ENCODE assay signal across 8 mouse cellular contexts in the genomic region with DNA sequence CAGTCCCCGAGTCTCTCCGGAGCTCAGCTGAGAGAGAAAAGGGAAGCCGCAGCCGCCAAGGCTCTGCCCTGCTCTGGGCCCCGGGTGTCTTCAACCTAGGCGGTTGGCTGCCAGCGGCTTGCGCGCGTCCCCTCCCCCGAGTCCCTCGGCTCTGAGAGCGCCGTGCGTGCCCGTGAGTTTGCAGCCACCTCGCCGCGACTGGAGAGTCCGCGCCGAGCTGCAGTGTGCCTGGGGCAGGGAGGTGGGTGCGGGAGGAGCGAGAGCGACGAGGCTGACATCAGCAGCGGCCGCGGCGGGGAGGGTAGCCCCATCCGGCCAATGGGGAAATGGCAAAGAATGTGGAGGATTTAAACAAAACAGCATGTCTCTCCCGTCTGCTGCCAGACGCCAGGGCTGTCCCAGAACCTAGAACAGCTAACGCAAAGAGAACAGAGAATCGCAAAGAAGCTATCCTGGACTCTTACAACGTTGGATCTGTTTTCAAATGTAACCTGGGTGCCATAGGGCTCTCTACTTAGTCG. TPM values are rescaled to one million over a fixed set of nuclear protein-coding genes. Genes with fewer than 3 reads are reported as not detected.
A peak's percentile ranks its signal among the peaks of the same experiment; 100 is the strongest.
DNase-seq lines count a peak whose midpoint lies in the region; ATAC-seq lines count a peak whose summit lies in the region.

TSS of gene Pitpnc1 (minus strand) at position 179 of the 521 bp plus-strand sequence.

- H3K36me3 ChIP-seq in intestine, embryonic 14.5 days (ENCODE audit: control insufficient read depth, insufficient read depth, low read length): no peaks in the 10 kb centered on the region

- peak within 1 kb of the TSS; percentile 90 for H3K4me3 ChIP-seq in intestine, embryonic 14.5 days (ENCODE audit: low read depth, low read length)

- H3K27ac ChIP-seq in intestine, embryonic 14.5 days (ENCODE audit: low read depth): peak within 1 kb of the TSS; percentile 87

- H3K9ac ChIP-seq in intestine, embryonic 14.5 days (ENCODE audit: low read length): peak within 1 kb of the TSS; percentile 84

- H3K4me1 ChIP-seq in intestine, embryonic 14.5 days (replicated peaks; ENCODE audit: control insufficient read depth, insufficient read depth, low read length): peaks cover 16% of the 10 kb centered on the region

- peak within 1 kb of the TSS; percentile 85 for H3K4me2 ChIP-seq in intestine, embryonic 14.5 days (ENCODE audit: low read length)

- no peaks in the 10 kb centered on the region for H3K9me3 ChIP-seq in intestine, embryonic 14.5 days (ENCODE audit: control insufficient read depth, low read length)

- intact Hi-C loops in gastrocnemius, postnatal 14 days (cut with DNase I; ENCODE audit: low total_unique reads): loop anchor here (2.0 to 5.0 kb wide), 3 partner anchors 78 to 258 kb away; no protein-coding TSS in a partner anchor
- intact Hi-C loops in left cerebral cortex, postnatal 14 days (cut with DNase I): loop anchor here (5.0 kb wide), 1 partner anchor 283 kb away; the partner anchor contains the start of gene Nol11

- DNase-seq in adrenal gland, adult 18-20 months (ENCODE audit: low spot score in 2 of 2): peak; percentile 85 to 89
- DNase-seq in embryo, embryonic 10.5 days (ENCODE audit: low spot score): peak; percentile 92
- peak; percentile 81 for DNase-seq in gastrocnemius, postnatal 14 days
- no peak for DNase-seq in intestine, embryonic 14.5 days (ENCODE audit: low spot score)
- DNase-seq in left cerebral cortex, postnatal 14 days (ENCODE audit: low spot score in 2 of 2): peak; percentile 87 to 89
- DNase-seq in right cerebral cortex, postnatal 14 days: peak; percentile 85
- peak; percentile 76 to 83 for DNase-seq in urinary bladder, postnatal 36 days (ENCODE audit: low spot score in 2 of 2)

- WGBS in intestine, embryonic 14.5 days: under 1% methylated on average over 37 of the region's 37 CpGs

- ATAC-seq in intestine, embryonic 14.5 days (replicated peaks; ENCODE audit: low FRiP score, low TSS enrichment, low read depth): peak; percentile 78
- peak; percentile 72 for ATAC-seq in megakaryocyte-erythroid progenitor cell, adult 5-6 weeks (replicated peaks; ENCODE audit: low FRiP score, low TSS enrichment, poor library complexity, severe bottlenecking)

- no peaks in the 10 kb centered on the region for H3K27me3 ChIP-seq in intestine, embryonic 14.5 days (replicated peaks; ENCODE audit: control insufficient read depth, insufficient read depth, low read length)

RNA-seq across cellular contexts. Expression of gene Pitpnc1, which starts in this region (rescaled TPM):
- 10 to 100 TPM; 13.3 to 16.1 TPM for total RNA-seq in adrenal gland, adult 18-20 months (2021)
- total RNA-seq in gastrocnemius, postnatal 14 days (2021): 10 to 100 TPM; 57.4 to 66.8 TPM
- 18.2 and 22.1 TPM in 2 replicates for polyA plus RNA-seq in intestine, embryonic 14.5 days (2014; fragmentation: Nextera tagmentation; extraction: Ambion mirVana)
- total RNA-seq in left cerebral cortex, postnatal 14 days (2021): 10 to 100 TPM; 61.1 to 64.3 TPM
- 35.0 and 44.4 TPM in 2 replicates for total RNA-seq in megakaryocyte-erythroid progenitor cell, adult 5-6 weeks (2014; fragmentation: Nextera tagmentation)
- total RNA-seq in megakaryocyte-erythroid progenitor cell, adult 5-6 weeks (2017): 28.6 and 33.9 TPM in 2 replicates
